Mouse (Mus musculus) spleen, postnatal 4 days (tissue): ENCODE data around the gene Krt86.
"Not testable (repeated sequence)": the region's sequence is repeated elsewhere in the genome, so short reads cannot be mapped to it uniquely, and the experiment has no call there.

ENCODE experiments used
- DNase-seq, 2 experiments: peaks; one replicate each; pipeline ENCODE4 v3.0.0; 2022; ENCODE audit warnings: low spot score in 2 of 2

Krt86 gene

GRCm38 (mm10) chr15:101492718-101493117, 19.4 kb downstream of the Krt86 start:
- DNase-seq: no peak

- no peak for DNase-seq
These were observed 20.4 kb downstream of the Krt86 start for GRCm38 (mm10) chr15:101493713-101494112.

GRCm38 (mm10) chr15:101494203-101494602, 20.9 kb downstream of the Krt86 start:
- DNase-seq: no peak

GRCm38 (mm10) chr15:101495266-101495665, 22.0 kb downstream of the Krt86 start:
- DNase-seq: no peak

GRCm38 (mm10) chr15:101497181-101497580, 23.9 kb downstream of the Krt86 start:
- no peak for DNase-seq

GRCm38 (mm10) chr15:101506896-101507758, 33.8 kb downstream of the Krt86 start:
- DNase-seq: no peak

GRCm38 (mm10) chr15:101508247-101508646, 35.0 kb downstream of the Krt86 start:
- no peak for DNase-seq

GRCm38 (mm10) chr15:101517161-101517560, 43.9 kb downstream of the Krt86 start, which contains the start of gene Gm49425:
Gm49425 (minus strand) TSS chr15:101517261.
- DNase-seq: not testable (repeated sequence)

GRCm38 (mm10) chr15:101519792-101520191, 46.5 kb downstream of the Krt86 start:
- peak in 1 of 2 experiments; percentile 26 for DNase-seq

GRCm38 (mm10) chr15:101522556-101523232, 49.4 kb downstream of the Krt86 start:
- DNase-seq: no peak
